Mouse (Mus musculus) spleen, adult 2 months (tissue): Measurements from ENCODE around the gene Magea1. TPM values are rescaled to one million over a fixed set of nuclear protein-coding genes. Genes with fewer than 3 reads are reported as not detected.
"Not testable (repeated sequence)": the region's sequence is repeated elsewhere in the genome, so short reads cannot be mapped to it uniquely, and the experiment has no call there.

Experiments
- DNase-seq, 2 experiments: peaks; one replicate each; pipeline versions ENCODE4 v3.0.0 to v3.0.0-alpha.2; 2012 to 2021; ENCODE audit warnings: low spot score in 2 of 2, low read depth in 1 of 2
- H3K27ac ChIP-seq: fragments of 200-500 bp; 2 replicates; pipeline ENCODE4 v1.5.1; 2012; ENCODE audit warnings: low read length, inconsistent platforms; ENCODE audit not compliant: insufficient read depth
- H3K27me3 ChIP-seq: fragments of 200-500 bp; 2 replicates; pipeline ENCODE4 v1.6.1; 2012; ENCODE audit warnings: mild to moderate bottlenecking, moderate library complexity, low read length, inconsistent platforms; ENCODE audit not compliant: control insufficient read depth, insufficient read depth
- H3K36me3 ChIP-seq: fragments of 200-500 bp; 2 replicates; pipeline ENCODE4 v1.6.1; 2012; ENCODE audit warnings: mild to moderate bottlenecking, low read length, inconsistent platforms; ENCODE audit not compliant: control insufficient read depth, insufficient read depth
- H3K4me1 ChIP-seq: fragments of 200-500 bp; 2 replicates; pipeline ENCODE4 v1.6.1; 2011; ENCODE audit warnings: inconsistent platforms; ENCODE audit not compliant: control insufficient read depth, insufficient read depth, insufficient read length
- H3K4me3 ChIP-seq: fragments of 200-500 bp; 2 replicates; pipeline ENCODE4 v1.5.1; 2011; ENCODE audit warnings: mild to moderate bottlenecking, inconsistent platforms; ENCODE audit not compliant: insufficient read depth, insufficient read length; ENCODE audit errors: extremely low read depth
- CTCF ChIP-seq: fragments of 200-500 bp; IDR thresholded peaks from 2 replicates; pipeline ENCODE4 v1.5.1; 2011; ENCODE audit warnings: mild to moderate bottlenecking, inconsistent platforms; ENCODE audit not compliant: insufficient read depth, insufficient read length, insufficient replicate concordance; ENCODE audit errors: extremely low read depth
- POLR2A ChIP-seq: fragments of 200-500 bp; IDR thresholded peaks from 2 replicates; pipeline ENCODE4 v1.6.1; 2011; ENCODE audit warnings: low read depth, low read length, inconsistent platforms
- WGBS: fragments of 180-500 bp; shearing (Covaris S2); methylation state at CpG from one replicate; pipeline ENCODE4 v1.1.7; 2018; 5-methylcytosine and 5-hydroxymethylcytosine counted together
- polyA plus RNA-seq: library from polyadenylated mRNA; depleted of rRNA; stranded (reverse); fragments of >200 nt; gene quantifications from 2 replicates; pipeline ENCODE4 v1.2.3, GENCODE M21; 2012; rRNA removed

Magea1 gene
- not detected in 2 replicates for polyA plus RNA-seq

DNA sequence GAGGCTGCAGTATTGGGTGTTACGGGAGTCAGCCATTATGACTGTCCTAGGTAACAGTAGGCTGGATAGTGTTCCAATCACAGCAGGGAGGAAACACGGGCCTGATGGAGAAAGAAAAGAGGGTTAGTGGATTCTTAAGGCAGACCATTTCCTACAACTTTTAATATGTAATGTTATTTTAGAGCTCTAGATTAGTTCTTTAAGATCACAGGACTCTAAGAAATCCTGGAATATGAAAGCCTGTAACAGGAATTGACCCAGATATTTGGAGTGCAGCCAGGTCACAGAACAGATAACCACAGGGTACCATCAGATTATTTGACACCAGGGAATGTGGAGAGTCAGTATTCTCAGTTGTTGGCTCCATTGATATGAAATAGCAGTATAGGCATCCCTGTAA, at the start of gene Magea1:
Gene Magea1, minus strand, starts transcription at position 101 of the 400 bp plus-strand sequence.
- WGBS = 100% methylated on average over 1 of the region's 2 CpGs
- not testable (repeated sequence) for H3K4me3 ChIP-seq, H3K27ac ChIP-seq, H3K27me3 ChIP-seq, H3K4me1 ChIP-seq, DNase-seq, H3K36me3 ChIP-seq

DNA sequence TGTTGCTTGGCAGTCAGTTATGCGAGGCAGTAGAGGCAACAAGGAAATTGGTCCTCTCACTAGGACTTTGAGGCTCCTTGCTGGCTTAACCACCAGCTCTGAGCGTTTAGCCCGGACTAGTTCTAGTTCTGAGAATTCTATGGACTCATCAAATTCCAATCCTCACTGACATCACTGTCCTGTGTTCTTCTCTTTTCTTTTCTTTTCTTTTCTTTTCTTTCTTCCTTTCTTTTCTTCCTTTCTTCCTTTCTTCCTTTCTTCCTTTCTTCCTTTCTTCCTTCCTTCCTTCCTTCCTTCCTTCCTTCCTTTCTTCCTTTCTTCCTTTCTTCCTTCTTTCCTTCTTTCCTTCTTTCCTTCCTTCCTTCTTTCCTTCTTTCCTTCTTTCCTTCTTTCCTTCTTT, 38.7 kb upstream of the Magea1 start, which contains the start of gene Cldn34b2:
Gene Cldn34b2, minus strand, starts transcription at position 101 of the 400 bp plus-strand sequence.
- H3K27me3 ChIP-seq, H3K27ac ChIP-seq, H3K36me3 ChIP-seq, H3K4me1 ChIP-seq, DNase-seq, H3K4me3 ChIP-seq: not testable (repeated sequence)
- 79% methylated on average over 3 of the region's 3 CpGs for WGBS

DNA sequence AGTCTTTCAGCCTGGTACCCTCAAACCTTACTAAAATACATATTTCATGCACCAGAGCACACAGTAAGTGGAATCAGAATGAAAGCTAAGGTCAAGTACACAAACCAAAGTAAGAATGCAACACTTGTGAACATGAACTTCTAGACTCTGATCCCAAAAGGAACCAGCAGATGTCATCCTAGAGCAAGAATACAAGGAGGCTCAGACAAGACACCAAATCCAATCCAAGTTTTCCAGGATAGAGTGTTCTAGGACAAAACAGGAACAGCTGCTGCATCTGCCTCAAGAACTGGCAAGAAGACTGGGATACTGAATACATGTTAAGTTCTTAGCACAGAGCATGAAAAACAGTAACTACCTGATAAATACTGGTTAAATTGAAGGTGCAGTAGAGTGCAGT, 8.4 kb upstream of the Magea1 start:
- DNase-seq = no peak
- TF ChIP-seq CTCF = no peak
- TF ChIP-seq POLR2A = no peak
- no peaks in the 10 kb centered on the region for H3K4me1 ChIP-seq
- H3K27me3 ChIP-seq = no peaks in the 10 kb centered on the region
- no peak overlapping the region for H3K27ac ChIP-seq
- H3K4me3 ChIP-seq = no peak overlapping the region
- no peaks in the 10 kb centered on the region for H3K36me3 ChIP-seq

DNA sequence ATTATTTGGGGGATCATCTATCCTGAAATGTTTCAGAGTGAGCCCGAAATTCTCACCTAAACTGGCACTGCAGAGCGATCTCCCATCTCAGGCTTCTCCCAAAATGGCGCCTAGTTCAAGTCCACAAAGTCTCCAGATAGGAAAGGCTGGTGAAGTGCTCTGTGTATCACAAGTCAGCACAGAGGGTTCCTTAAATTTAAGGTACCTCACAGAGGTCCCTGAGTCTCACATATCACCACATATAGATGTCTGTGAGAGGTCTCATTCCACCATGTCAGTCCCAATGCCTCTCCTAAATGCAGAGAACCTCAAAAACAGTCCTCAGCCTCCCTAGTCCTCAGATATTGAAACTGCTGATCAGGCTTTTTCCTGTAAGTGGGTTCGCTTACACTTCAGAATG, 4.0 kb upstream of the Magea1 start, which contains the start of gene Magea2:
Gene Magea2, minus strand, starts transcription at position 101 of the 400 bp plus-strand sequence.
- H3K36me3 ChIP-seq, H3K27me3 ChIP-seq, H3K4me1 ChIP-seq, DNase-seq, H3K27ac ChIP-seq, H3K4me3 ChIP-seq: not testable (repeated sequence)
- 70% methylated on average over 4 of the region's 4 CpGs for WGBS

DNA sequence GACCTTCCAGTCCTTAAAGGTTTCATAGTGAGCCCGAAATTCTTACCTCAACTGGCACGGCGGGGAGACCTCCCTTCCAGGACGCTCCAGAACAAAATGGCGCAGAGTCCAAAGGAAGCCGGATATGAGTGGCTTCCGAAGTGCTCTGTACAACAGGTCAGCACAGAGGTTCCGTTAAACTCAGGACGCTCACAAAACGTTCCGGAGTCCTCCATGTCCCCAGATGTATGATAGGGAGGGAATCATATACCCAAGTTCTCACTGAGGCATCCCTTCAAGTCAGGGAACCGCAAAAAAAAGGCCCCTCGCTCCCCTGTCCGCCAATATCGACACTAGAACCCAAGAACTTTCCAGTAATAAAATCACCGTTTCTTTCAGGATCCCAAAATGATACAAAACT, 26.5 kb downstream of the Magea1 start, which contains the start of gene Magea5:
Gene Magea5, minus strand, starts transcription at position 101 of the 400 bp plus-strand sequence.
- not testable (repeated sequence) for H3K4me1 ChIP-seq, H3K27ac ChIP-seq, H3K36me3 ChIP-seq, H3K27me3 ChIP-seq, H3K4me3 ChIP-seq, DNase-seq
- 85% methylated on average over 16 of the region's 16 CpGs for WGBS

Other genes starting within 250 kb of the Magea1 start
- gene Cldn34b1, start 199.5 kb downstream of the Magea1 start, polyA plus RNA-seq = not detected in 2 replicates
- gene Magea6, start 153.8 kb downstream of the Magea1 start, polyA plus RNA-seq = not detected in 2 replicates
- not detected in 2 replicates for gene Magea3, start 140.3 kb downstream of the Magea1 start, polyA plus RNA-seq
- gene Magea8, start 93.9 kb downstream of the Magea1 start, polyA plus RNA-seq = not detected in 2 replicates
- gene Magea5, start 26.6 kb downstream of the Magea1 start, polyA plus RNA-seq = not detected in 2 replicates
- not detected in 2 replicates for gene Magea2, start 3.9 kb upstream of the Magea1 start, polyA plus RNA-seq
- gene Cldn34b2, start 38.6 kb upstream of the Magea1 start, polyA plus RNA-seq = not detected in 2 replicates
- gene Sat1, start 126.7 kb upstream of the Magea1 start, polyA plus RNA-seq = 35.3 and 39.7 TPM in 2 replicates
- 6.3 and 6.9 TPM in 2 replicates for gene Acot9, start 172.7 kb upstream of the Magea1 start, polyA plus RNA-seq